9 mouse cellular contexts compared by ENCODE assay signal in genomic region chr2:6478966-6479391, GRCm38 (mm10).
DNase-seq lines count a peak whose midpoint lies in the region; ATAC-seq and TF ChIP-seq lines count a peak whose summit lies in the region.
"Had no signal": no experiment of that assay in that cellular context is flagged by ENCODE, and none has a peak within 500 bp of the region (broad histone marks: within the 10 kb centered on the region; RNA-seq: fewer than 3 reads in every experiment).

No protein-coding gene starts in this region.

- WGBS in heart, adult 2 months, result 10% methylated on average over 13 of the region's 13 CpGs
- WGBS in intestine, postnatal 0 days, result 44% methylated on average over 13 of the region's 13 CpGs
- 16% methylated on average over 13 of the region's 13 CpGs for WGBS in lung, embryonic 14.5 days
- 37% methylated on average over 13 of the region's 13 CpGs for WGBS in neural tube, embryonic 14.5 days

- intact Hi-C loops in heart, adult 2 months (cut with DNase I), result no loop called here

- no peak for TF ChIP-seq POLR2A in heart, adult 2 months (IDR thresholded peaks at IDR 0.05; ENCODE audit: insufficient read depth, low read depth, low read length)

- no peak overlapping the region for H3K9ac ChIP-seq in heart, adult 2 months (ENCODE audit: low read depth, low read length)
- no peak overlapping the region for H3K9ac ChIP-seq in intestine, postnatal 0 days (ENCODE audit: low read depth, low read length)
- no peak overlapping the region for H3K9ac ChIP-seq in lung, embryonic 14.5 days
- no peak overlapping the region for H3K9ac ChIP-seq in neural tube, embryonic 14.5 days (replicated peaks; ENCODE audit: low read depth, low read length)

- peak; percentile 40; the same call in 1 of the 2 replicates for ATAC-seq in intestine, postnatal 0 days
- ATAC-seq in lung, embryonic 14.5 days (ENCODE audit: insufficient read depth), result peak; percentile 93
- peak; percentile 68 for ATAC-seq in neural tube, embryonic 14.5 days (ENCODE audit: low read depth)
- ATAC-seq in frontal cortex, adult (ENCODE audit: low TSS enrichment), result no peak

- no peaks in the 10 kb centered on the region for H3K27me3 ChIP-seq in heart, adult 2 months (ENCODE audit: control insufficient read depth, insufficient read depth, low read length)
- no peaks in the 10 kb centered on the region for H3K27me3 ChIP-seq in intestine, postnatal 0 days (replicated peaks; ENCODE audit: control insufficient read depth, insufficient read depth, low read length)
- H3K27me3 ChIP-seq in lung, embryonic 14.5 days (ENCODE audit: insufficient read depth, low read length), result no peaks in the 10 kb centered on the region
- H3K27me3 ChIP-seq in neural tube, embryonic 14.5 days (ENCODE audit: control insufficient read depth, insufficient read depth, low read length), result no peaks in the 10 kb centered on the region

- peak overlapping the region; percentile 91 for H3K27ac ChIP-seq in heart, adult 2 months
- peak overlapping the region; percentile 37; the same call in 1 of the 2 replicates for H3K27ac ChIP-seq in intestine, postnatal 0 days (ENCODE audit: low read depth, low read length)
- peak overlapping the region; percentile 73 for H3K27ac ChIP-seq in lung, embryonic 14.5 days (ENCODE audit: low read depth)
- H3K27ac ChIP-seq in neural tube, embryonic 14.5 days (ENCODE audit: low read depth, low read length), result peak overlapping the region; percentile 45; the same call in 1 of the 2 replicates

- no peak overlapping the region for H3K4me2 ChIP-seq in intestine, postnatal 0 days (replicated peaks; ENCODE audit: low read depth)
- H3K4me2 ChIP-seq in lung, embryonic 14.5 days, result peak overlapping the region; percentile 18; the same call in 1 of the 2 replicates
- H3K4me2 ChIP-seq in neural tube, embryonic 14.5 days (ENCODE audit: low read depth, low read length), result no peak overlapping the region

- H3K4me1 ChIP-seq in heart, adult 2 months (ENCODE audit: control insufficient read depth, insufficient read depth, low read length), result peaks cover 27% of the 10 kb centered on the region
- H3K4me1 ChIP-seq in intestine, postnatal 0 days (replicated peaks; ENCODE audit: control insufficient read depth, insufficient read depth, low read length), result no peaks in the 10 kb centered on the region
- H3K4me1 ChIP-seq in lung, embryonic 14.5 days (ENCODE audit: insufficient read depth), result peaks cover 26% of the 10 kb centered on the region
- peaks cover 9% of the 10 kb centered on the region for H3K4me1 ChIP-seq in neural tube, embryonic 14.5 days (ENCODE audit: control insufficient read depth, insufficient read depth, low read length)

- no peaks in the 10 kb centered on the region for H3K36me3 ChIP-seq in heart, adult 2 months (ENCODE audit: control insufficient read depth, insufficient read depth, low read length)
- no peaks in the 10 kb centered on the region for H3K36me3 ChIP-seq in intestine, postnatal 0 days (ENCODE audit: control insufficient read depth, insufficient read depth)
- H3K36me3 ChIP-seq in lung, embryonic 14.5 days (ENCODE audit: insufficient read depth), result no peaks in the 10 kb centered on the region
- no peaks in the 10 kb centered on the region for H3K36me3 ChIP-seq in neural tube, embryonic 14.5 days (ENCODE audit: control insufficient read depth, insufficient read depth, low read length)

- no peaks in the 10 kb centered on the region for H3K79me2 ChIP-seq in heart, adult 2 months (replicated peaks; ENCODE audit: control insufficient read depth, insufficient read depth, low read length)

- peak; percentile 53; the same call in 1 of the 2 replicates for TF ChIP-seq EP300 in heart, adult 2 months (IDR thresholded peaks at IDR 0.05; ENCODE audit: insufficient read depth, low read depth, low read length)

- no peak overlapping the region for H3K4me3 ChIP-seq in heart, adult 2 months
- H3K4me3 ChIP-seq in intestine, postnatal 0 days (ENCODE audit: low read depth, low read length), result no peak overlapping the region
- H3K4me3 ChIP-seq in lung, embryonic 14.5 days (ENCODE audit: low read depth, low read length), result no peak overlapping the region
- no peak overlapping the region for H3K4me3 ChIP-seq in neural tube, embryonic 14.5 days (ENCODE audit: low read depth, low read length)
- H3K4me3 ChIP-seq: erythroblast, embryonic 14.5 days had no signal

- DNase-seq in layer of hippocampus, adult 9-11 months, result peak; percentile 20
- DNase-seq in layer of hippocampus, adult 18-20 months (ENCODE audit: low spot score in 2 of 2), result no peak
- peak; percentile 15 for DNase-seq in cerebellum, adult 9-11 months
- peak; percentile 82 to 85 for DNase-seq in heart, adult 2 months
- DNase-seq in lung, embryonic 14.5 days, result peak; percentile 93

- no peaks in the 10 kb centered on the region for H3K9me3 ChIP-seq in intestine, postnatal 0 days (ENCODE audit: control insufficient read depth)
- H3K9me3 ChIP-seq in lung, embryonic 14.5 days (ENCODE audit: low read depth, low read length), result no peaks in the 10 kb centered on the region
- no peaks in the 10 kb centered on the region for H3K9me3 ChIP-seq in neural tube, embryonic 14.5 days (ENCODE audit: control insufficient read depth, low read length)

- TF ChIP-seq CTCF in heart, adult 2 months (IDR thresholded peaks at IDR 0.05), result peak; percentile 52
- TF ChIP-seq CTCF in intestine, postnatal 0 days (IDR thresholded peaks at IDR 0.05; ENCODE audit: low read depth), result peak; percentile 34
- TF ChIP-seq CTCF in lung, embryonic 14.5 days (IDR thresholded peaks at IDR 0.05; ENCODE audit: low read depth), result peak; percentile 42

Comparison
In these comparisons a context has a peak if more than half of its experiments do, and no peak if none do; other contexts are left out.
1. DNase-seq: peak in layer of hippocampus, adult 9-11 months (single experiment), cerebellum, adult 9-11 months (single experiment), heart, adult 2 months (2 of 2) and lung, embryonic 14.5 days (single experiment); none in layer of hippocampus, adult 18-20 months (0 of 2).
2. H3K27ac ChIP-seq: peak in every context shown above with its lines; median percentile 91 in heart, adult 2 months; 73 in lung, embryonic 14.5 days; 45 in neural tube, embryonic 14.5 days; 37 in intestine, postnatal 0 days.
3. Peak in every context shown above with its lines, with median percentiles within 50 percentile points of each other: CTCF ChIP-seq.